Mouse (Mus musculus) cerebellum, adult 11-12 months (tissue): ENCODE results near the gene Tmcc1.
A peak's percentile ranks its signal among the peaks of the same experiment; 100 is the strongest.

Experiments used
- DNase-seq: peaks from one replicate; pipeline ENCODE4 v3.0.0; 2022

Tmcc1 gene

DNA sequence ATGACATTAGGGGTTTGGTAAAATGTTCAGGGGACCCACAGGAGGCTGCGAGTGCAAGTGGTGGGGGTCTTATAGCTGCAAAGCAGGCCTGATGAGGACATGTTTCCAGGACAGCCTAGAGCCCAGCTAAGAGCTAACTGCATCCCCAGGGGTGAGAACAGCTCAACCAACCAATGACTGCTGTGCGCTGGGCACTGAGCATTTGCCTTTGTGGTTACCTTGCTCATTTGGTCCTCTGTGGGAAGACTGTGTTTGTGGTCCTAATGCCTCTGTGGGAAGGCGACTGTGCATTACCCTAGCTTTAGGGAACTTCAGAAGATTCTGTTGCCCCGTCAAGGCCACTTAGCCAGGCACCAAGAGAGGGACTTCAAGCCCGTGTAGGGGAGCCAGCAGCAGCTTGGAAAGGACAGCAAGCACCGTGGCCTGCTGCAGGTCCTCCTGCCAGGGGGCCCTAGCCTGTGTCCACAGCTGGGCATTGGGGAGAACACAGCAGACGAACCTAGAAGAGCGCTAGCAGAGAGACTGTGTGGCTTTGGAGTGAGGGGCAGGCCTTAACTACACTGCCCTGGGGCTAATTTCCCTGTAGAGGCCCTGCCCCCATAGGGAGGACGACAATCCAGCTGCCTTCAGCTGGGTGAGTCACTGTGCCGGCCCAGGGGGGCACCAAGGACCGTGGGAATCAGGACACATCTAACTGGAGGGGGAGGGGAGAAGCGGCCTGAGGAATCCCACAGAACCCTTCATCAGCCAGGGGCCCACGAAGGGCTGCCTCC, 202.0 kb downstream of the Tmcc1 start:
- DNase-seq: no peak

DNA sequence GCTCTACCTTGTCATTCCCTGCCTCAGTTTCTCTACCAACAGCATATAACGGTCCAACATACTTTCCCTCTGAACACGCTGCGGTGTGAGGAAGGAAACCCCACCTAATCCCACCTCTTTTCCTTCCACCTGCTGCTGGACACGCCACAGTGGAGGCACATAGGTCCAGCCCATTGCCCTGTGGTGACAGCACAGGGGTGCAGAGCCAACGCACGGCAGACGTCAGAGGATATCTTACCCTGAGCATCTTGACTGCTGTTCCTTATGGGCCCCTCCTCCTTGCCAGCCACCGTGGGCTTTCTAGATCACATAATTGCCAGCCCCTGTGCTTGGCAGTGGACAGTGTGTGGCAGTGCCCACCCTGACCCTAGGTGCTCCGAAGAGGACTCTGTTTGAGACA, 202.8 kb downstream of the Tmcc1 start:
- DNase-seq: no peak

DNA sequence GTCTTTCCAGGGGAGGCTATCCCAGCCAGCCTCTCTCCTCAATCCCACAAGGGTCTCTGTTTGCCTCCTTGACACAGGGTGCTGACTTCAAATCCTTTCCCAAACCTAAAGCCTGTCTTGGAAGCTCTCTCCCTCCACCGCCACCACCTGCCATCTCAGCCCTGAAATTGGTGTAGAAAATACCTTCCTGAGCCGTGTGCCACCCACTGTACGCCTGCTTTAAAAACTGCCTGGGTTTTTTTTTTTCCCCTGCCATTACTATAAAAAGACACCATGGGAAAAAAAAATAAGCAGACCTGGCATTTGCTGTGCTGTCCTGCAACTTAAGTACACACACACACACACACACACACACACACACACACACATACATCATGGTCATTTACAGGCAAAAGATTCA, 203.2 kb downstream of the Tmcc1 start:
- no peak for DNase-seq

GRCm38 (mm10) chr6:115989607-115990006, 203.7 kb downstream of the Tmcc1 start:
- no peak for DNase-seq

DNA sequence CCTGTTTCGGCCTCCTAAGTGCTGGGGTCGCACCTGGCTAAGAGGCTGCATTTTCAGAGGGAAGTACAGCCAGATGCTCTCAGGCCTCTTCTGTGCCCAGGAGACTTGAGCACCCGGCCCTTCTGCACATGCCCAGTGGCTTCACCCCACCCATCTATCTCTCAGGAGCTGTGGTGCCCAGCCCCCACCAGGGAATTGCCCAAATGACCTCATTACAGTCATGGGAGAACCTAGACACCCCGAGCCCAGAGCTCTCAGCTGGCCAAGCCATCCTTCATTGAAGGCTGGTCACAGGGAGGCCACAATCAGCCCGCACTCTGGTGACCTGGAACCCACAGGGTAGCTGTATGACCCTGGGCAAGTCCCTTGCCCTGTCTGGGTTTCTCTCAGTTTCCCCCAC, 204.3 kb downstream of the Tmcc1 start:
- no peak for DNase-seq

DNA sequence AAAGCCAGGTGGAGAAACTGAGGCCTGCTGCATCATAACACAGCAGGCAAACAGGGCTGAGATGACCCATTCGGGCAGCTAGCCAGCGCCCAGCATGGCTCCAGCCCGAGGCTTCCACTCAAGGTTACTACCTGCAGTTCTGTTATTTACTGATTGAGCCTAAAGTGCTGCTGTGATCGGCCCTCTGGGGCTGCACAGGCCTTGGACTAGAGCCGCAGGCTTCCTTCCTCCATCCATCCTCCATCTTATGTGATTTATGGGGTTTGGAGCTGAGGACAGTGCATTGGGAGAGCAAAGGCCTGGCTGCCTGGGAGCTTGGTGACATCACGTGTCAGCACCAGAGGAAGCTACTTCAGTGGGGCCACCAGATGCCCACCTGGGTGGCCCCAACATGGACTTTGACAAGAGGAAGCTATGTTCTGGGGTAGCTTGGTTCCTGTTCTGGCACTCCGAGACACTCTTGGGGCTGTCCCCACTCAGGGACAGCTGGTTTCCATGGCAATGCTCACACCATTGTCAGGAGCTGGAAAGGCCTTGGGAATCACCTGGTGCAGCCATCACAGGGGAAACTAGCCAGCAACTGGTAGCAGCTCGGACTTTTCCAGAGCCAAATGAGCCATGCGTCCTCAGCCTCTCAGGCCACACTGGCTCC, 206.1 kb downstream of the Tmcc1 start:
- DNase-seq: no peak

- no peak for DNase-seq
Measured at GRCm38 (mm10) chr6:115986472-115987095, 206.7 kb downstream of the Tmcc1 start.

DNA sequence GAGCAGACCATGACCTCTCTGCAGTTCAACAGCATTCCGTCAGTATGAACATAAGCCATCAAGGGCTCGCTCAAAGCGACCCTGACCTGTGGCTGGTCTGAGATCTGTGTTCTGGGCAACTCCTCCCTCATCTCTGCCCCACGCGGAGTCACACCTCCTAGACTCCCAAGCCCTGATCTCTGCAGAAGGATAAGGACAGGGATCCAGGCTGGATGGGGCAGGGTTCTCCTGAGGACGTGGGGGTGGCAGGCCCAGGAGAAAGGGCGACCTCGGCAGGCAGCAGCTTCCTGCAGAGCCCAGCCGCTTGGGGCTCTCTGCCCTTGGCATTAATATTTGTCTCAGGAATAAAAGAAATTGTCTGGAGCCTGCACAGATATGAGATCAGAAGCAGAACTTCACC, 207.7 kb downstream of the Tmcc1 start:
- no peak for DNase-seq

DNA sequence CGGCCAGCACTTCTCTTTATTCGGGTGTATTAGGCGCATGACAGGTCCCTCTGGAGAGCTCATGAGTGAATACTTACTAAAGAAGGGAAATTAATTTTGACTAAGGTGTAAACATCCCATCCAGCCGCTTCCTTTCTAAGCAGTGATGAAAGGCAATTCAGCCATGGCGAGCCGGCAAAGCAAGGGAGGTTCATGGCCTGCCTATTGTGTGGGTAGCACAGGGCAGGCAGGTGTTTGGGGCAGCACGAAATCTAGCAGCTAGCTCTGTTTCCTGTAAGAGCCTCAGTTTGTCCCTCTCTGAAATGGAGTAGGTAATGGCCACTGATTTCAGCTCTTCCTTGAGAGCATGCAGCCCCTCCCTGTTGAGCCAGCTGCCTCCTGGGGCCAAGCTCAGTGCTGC, 208.7 kb downstream of the Tmcc1 start:
- no peak for DNase-seq

DNA sequence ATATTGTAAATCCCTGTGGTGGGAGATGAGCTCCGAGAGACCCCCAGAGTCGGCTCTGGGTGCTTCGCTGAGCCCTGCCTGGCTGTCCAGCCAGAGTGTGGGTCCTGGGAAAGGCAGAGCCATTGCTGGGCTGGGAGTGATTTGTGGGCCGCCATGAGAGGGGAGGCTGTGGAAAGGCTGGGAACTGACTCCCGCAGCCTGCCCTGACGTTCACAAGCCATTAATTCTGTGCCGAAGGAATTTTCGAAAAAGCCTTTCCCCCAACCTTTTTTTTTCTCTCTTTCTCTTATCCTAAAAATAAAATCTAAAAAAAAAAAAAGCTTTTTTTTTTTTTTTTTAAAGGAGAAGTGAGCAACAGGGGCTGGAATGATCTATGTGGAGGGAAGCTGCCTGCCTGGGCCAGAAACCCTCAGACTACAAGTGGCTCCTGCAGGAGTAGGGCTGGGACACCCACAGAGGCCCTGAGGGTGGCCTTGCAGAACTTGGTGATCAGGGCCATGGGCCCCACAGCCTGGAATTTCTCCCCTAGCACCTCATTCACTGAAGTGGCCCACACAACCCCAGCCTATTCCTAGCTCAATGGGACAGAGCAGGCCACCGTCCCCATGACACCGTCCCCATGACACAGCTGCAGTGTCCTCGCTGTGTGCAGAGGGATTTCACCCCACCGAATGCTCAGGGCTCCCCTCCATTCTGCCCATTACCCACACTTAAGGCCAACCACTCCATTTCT, 209.8 kb downstream of the Tmcc1 start:
- no peak for DNase-seq

- no peak for DNase-seq
Measured at GRCm38 (mm10) chr6:115982889-115983288, 210.4 kb downstream of the Tmcc1 start.

DNA sequence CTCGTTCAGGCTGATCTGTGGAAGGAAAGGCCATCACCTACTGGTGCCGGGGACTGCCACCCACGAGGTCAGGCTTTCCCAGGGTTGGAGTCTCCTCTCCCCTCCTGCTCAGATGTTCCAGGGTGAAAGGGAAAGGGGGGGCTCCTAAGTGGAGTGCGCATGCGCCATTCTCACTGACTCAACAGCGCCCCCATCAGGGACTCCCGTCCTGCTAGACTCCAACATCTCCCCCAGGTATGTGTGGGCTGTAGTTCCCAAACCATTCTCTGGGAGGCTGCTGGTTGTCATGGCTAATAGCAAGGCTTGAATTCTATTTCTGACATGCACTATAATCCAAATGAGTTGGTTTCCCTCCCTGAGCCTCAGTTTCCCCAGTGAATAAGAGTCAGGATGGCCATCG, 214.7 kb downstream of the Tmcc1 start:
- DNase-seq: no peak

DNA sequence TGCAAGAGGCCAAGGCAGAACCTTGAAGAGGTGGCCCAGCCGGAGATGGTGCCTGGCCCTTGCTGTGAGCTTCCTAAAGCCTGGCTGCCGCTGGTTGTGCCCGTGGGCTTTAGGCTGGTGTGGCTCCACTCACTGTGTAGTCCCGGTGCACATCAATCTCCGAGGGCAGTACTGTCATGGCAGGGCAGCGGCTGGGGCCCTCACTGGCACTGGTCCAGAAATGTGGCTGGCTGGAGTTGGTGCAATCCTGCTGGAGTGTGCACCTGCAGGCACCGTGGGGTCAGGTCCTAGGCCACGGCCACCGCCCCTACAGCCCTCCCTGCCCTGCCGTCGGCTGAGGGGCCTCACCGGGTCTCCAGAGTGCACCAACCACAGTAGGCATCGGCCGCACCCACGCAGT, 215.5 kb downstream of the Tmcc1 start:
- no peak for DNase-seq

DNA sequence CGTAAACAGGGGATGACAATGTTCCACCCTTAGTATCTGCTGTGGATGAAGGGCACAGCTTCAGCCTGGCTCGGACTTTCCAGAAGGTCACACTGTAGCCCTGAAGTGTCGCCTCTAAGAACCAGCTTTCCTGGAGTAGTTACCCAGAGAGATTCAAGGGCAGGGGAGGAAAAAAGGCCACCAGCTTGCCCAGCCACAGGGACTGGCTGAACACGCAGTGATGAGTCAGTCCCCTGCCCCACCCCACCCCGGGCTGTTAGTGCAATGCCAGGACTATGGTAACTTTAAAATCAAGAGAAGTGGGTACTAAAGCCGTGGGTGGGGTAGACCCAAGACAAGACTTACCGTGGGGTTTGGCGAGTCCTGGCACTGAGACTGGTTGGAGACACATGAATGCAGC, 217.7 kb downstream of the Tmcc1 start:
- no peak for DNase-seq

GRCm38 (mm10) chr6:115973881-115974662, 219.2 kb downstream of the Tmcc1 start:
- peak; percentile 54 for DNase-seq

- no peak for DNase-seq
Measured at GRCm38 (mm10) chr6:115973139-115973875, 220.0 kb downstream of the Tmcc1 start.

DNA sequence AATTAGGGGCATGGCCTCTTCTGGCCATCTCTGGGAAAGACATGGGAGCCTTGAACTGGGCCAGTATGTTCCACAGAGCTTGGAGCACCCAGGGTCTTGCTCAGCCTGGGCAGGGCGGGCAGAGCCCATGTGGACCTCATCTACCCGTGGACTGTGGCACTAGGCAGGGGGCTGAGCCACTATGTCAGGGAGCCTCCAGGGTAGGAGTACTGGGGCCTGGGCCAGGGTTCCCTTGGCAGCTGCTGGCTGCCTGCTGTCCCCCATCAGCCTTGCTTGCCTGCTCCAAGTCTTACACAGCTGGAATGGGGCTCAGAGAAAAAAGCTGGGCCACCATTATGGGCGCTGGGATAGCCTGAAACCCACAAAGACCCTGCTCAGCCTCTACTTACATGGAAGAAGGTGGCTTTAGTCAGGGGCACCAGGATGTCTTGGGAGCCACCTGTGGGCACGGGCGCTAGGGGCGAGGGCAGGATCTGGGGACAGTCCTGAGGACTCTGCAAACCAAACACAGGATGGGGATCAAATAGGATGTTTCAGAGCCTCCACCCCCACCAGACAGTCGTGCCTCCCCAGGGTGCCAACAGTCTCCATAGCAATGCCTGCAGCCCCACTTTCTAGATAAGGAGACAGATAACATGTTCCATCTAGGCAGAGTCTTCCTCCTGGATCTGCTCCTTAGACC, 221.1 kb downstream of the Tmcc1 start:
- DNase-seq: no peak

- peak; percentile 54 for DNase-seq
Measured at GRCm38 (mm10) chr6:115971273-115972060, 221.8 kb downstream of the Tmcc1 start.

DNA sequence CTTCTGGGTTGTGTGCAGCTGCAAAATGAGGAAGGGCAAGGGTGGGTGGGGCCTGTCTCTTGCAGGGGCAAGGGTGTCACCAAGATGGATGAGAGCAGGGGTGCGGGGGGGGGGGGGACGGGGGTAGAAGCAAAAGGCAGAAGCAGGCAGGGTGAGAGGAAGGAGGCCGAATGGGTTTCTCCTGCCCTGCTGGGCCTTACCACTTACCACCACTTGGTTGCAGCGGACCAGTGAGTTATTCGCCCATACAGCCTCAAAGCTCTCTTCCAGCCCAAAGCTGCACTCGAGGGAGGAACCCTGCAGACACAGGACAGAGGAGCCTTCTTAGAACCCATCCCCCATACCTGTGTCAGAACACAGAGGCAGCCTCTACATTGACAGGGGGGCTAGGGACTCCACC, 223.3 kb downstream of the Tmcc1 start:
- no peak for DNase-seq

DNA sequence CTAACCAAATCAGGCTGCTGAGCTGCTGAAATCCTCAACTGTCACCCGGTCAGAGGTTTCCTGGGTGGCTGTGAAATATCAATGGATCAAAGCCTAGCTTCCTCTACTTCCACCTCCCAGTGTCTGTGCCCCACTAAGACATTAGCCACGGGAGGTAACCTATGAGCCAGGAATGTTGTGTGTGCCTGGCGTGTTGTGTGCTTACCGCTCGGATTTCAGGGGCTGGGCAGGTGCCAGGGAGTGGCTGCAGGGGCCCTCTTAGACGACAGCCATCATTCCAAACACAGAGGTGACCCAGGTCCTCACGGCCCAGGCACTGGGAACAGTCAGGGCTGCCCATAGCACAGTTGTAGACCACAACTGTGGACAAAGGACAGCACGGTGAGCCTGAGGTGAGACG, 224.2 kb downstream of the Tmcc1 start:
- DNase-seq: peak; percentile 67

GRCm38 (mm10) chr6:115968700-115969099, 224.6 kb downstream of the Tmcc1 start:
- DNase-seq: peak; percentile 72
